Comparison of ENCODE assay signal across 7 mouse cellular contexts in genomic region chr3:96564633-96565032, GRCm38 (mm10). TPM values are rescaled to one million over a fixed set of nuclear protein-coding genes. Genes with fewer than 3 reads are reported as not detected.
DNase-seq lines count a peak whose midpoint lies in the region; ATAC-seq and TF ChIP-seq lines count a peak whose summit lies in the region.

No protein-coding gene starts in this region.

- H3K36me3 ChIP-seq in E14TG2a.4 (ENCODE audit: insufficient read depth, low read length) = peaks cover 24% of the 10 kb centered on the region
- H3K36me3 ChIP-seq in heart, embryonic 16.5 days (ENCODE audit: control insufficient read depth, insufficient read depth) = peaks cover 19% of the 10 kb centered on the region
- H3K36me3 ChIP-seq in liver, adult 2 months (ENCODE audit: control insufficient read depth, insufficient read depth, low read length) = peaks cover 18% of the 10 kb centered on the region
- peaks cover 19% of the 10 kb centered on the region for H3K36me3 ChIP-seq in spleen, adult 2 months (ENCODE audit: control insufficient read depth, insufficient read depth, low read length)

- peak; percentile 72 for DNase-seq in CD4-positive helper T cell, adult 2 months (ENCODE audit: low read depth, low spot score)
- peak; percentile 40 for DNase-seq in liver, adult 2 months (ENCODE audit: extremely low read depth, low read depth, low spot score)
- peak in 1 of 2 experiments; percentile 73 for DNase-seq in spleen, adult 2 months (ENCODE audit: low read depth in 1 of 2, low spot score in 2 of 2)
- DNase-seq in cerebellum, adult 8-10 months = no peak

- WGBS in heart, embryonic 16.5 days = 40% methylated on average over 7 of the region's 7 CpGs
- WGBS in liver, adult 2 months = 63% methylated on average over 7 of the region's 7 CpGs
- WGBS in spleen, adult 2 months = under 1% methylated on average over 7 of the region's 7 CpGs

- H3K27me3 ChIP-seq in E14TG2a.4 (ENCODE audit: insufficient read depth, low read length) = no peaks in the 10 kb centered on the region
- no peaks in the 10 kb centered on the region for H3K27me3 ChIP-seq in heart, embryonic 16.5 days (ENCODE audit: control insufficient read depth, insufficient read depth, low read length)
- no peaks in the 10 kb centered on the region for H3K27me3 ChIP-seq in liver, adult 2 months (ENCODE audit: control insufficient read depth, insufficient read depth, low read length)
- no peaks in the 10 kb centered on the region for H3K27me3 ChIP-seq in spleen, adult 2 months (ENCODE audit: control insufficient read depth, insufficient read depth, low read length)

- H3K9me3 ChIP-seq in E14TG2a.4 (ENCODE audit: low read length) = no peaks in the 10 kb centered on the region
- no peaks in the 10 kb centered on the region for H3K9me3 ChIP-seq in heart, embryonic 16.5 days (replicated peaks; ENCODE audit: control insufficient read depth, low read length)

- H3K4me2 ChIP-seq in heart, embryonic 16.5 days (ENCODE audit: low read depth, low read length) = peak overlapping the region; percentile 17

- H3K79me2 ChIP-seq in liver, adult 2 months (ENCODE audit: control insufficient read depth, insufficient read depth, low read length) = peaks cover 3% of the 10 kb centered on the region; the same call in 1 of the 2 replicates

- no peak for TF ChIP-seq CTCF in E14TG2a.4 (conservative IDR thresholded peaks at IDR 0.05; ENCODE audit: low read length)
- TF ChIP-seq CTCF in liver, adult 2 months (IDR thresholded peaks at IDR 0.05; ENCODE audit: low read depth, low read length) = no peak
- TF ChIP-seq CTCF in spleen, adult 2 months (IDR thresholded peaks at IDR 0.05; ENCODE audit: extremely low read depth, insufficient read depth, insufficient read length, insufficient replicate concordance) = no peak

- peak overlapping the region; percentile 32 for H3K4me3 ChIP-seq in E14TG2a.4 (replicated peaks; ENCODE audit: low read length)
- no peak overlapping the region for H3K4me3 ChIP-seq in heart, embryonic 16.5 days (ENCODE audit: low read length)
- no peak overlapping the region for H3K4me3 ChIP-seq in liver, adult 2 months (ENCODE audit: insufficient read depth, low read depth, low read length)
- 0 out of 2 replicates have a peak overlapping the region, but pooled peaks have one; percentile 8 for H3K4me3 ChIP-seq in spleen, adult 2 months (ENCODE audit: extremely low read depth, insufficient read depth, insufficient read length)

- peaks cover 99% of the 10 kb centered on the region for H3K4me1 ChIP-seq in E14TG2a.4 (replicated peaks; ENCODE audit: low read depth, low read length)
- peaks cover 29% of the 10 kb centered on the region for H3K4me1 ChIP-seq in heart, embryonic 16.5 days (ENCODE audit: control insufficient read depth, insufficient read depth, low read length)
- H3K4me1 ChIP-seq in liver, adult 2 months (ENCODE audit: control insufficient read depth, insufficient read depth, low read length) = peaks cover 17% of the 10 kb centered on the region
- peaks cover 45% of the 10 kb centered on the region for H3K4me1 ChIP-seq in spleen, adult 2 months (ENCODE audit: control insufficient read depth, insufficient read depth, insufficient read length)

- H3K27ac ChIP-seq in heart, embryonic 16.5 days (ENCODE audit: low read length) = peak overlapping the region; percentile 75
- peak overlapping the region; percentile 65 for H3K27ac ChIP-seq in liver, adult 2 months (replicated peaks; ENCODE audit: insufficient read depth, low read depth, low read length)
- H3K27ac ChIP-seq in spleen, adult 2 months (ENCODE audit: insufficient read depth, low read length) = peak overlapping the region; percentile 69

- TF ChIP-seq POLR2A in liver, adult 2 months (IDR thresholded peaks at IDR 0.05; ENCODE audit: extremely low read depth, insufficient read depth, low read length) = no peak
- TF ChIP-seq POLR2A in spleen, adult 2 months (IDR thresholded peaks at IDR 0.05; ENCODE audit: low read depth, low read length) = no peak

- ATAC-seq in heart, embryonic 16.5 days (replicated peaks; ENCODE audit: extremely low read depth, insufficient read depth, low FRiP score) = peak; percentile 28; the same call in 1 of the 2 replicates
- no peak for ATAC-seq in erythroid progenitor cell, adult 5-6 weeks (replicated peaks; ENCODE audit: low FRiP score, poor library complexity, severe bottlenecking)

- 0 out of 2 replicates have a peak overlapping the region, but pooled peaks have one; percentile 1 for H3K9ac ChIP-seq in heart, embryonic 16.5 days (ENCODE audit: low read length)
- H3K9ac ChIP-seq in liver, adult 2 months (ENCODE audit: low read depth, low read length) = 0 out of 2 replicates have a peak overlapping the region, but pooled peaks have one; percentile 16

RNA-seq across cellular contexts. Expression of gene Txnip, which starts 6.9 kb away (rescaled TPM):
- 209 and 226 TPM in 2 replicates for polyA plus RNA-seq in heart, embryonic 16.5 days (2015; fragmentation: Nextera tagmentation; extraction: Ambion mirVana)
- 153 and 159 TPM in 2 replicates for total RNA-seq in liver, adult 2 months (2014; rRNA removed)
- 51.0 and 74.3 TPM in 2 replicates for polyA plus RNA-seq in liver, adult 2 months (2012; rRNA removed)
- polyA plus RNA-seq in spleen, adult 2 months (2012; rRNA removed) = 423 and 439 TPM in 2 replicates
- total RNA-seq in erythroid progenitor cell, adult 5-6 weeks (2015; ENCODE audit: low replicate concordance) = 99.5 and 157 TPM in 2 replicates
- total RNA-seq in erythroid progenitor cell, adult 5-6 weeks (2017; ENCODE audit: low replicate concordance) = 59.8 and 70.0 TPM in 2 replicates

RNA-seq across cellular contexts. Expression of gene Gm16253, which starts 12.2 kb away (rescaled TPM):
- polyA plus RNA-seq in heart, embryonic 16.5 days (2015; fragmentation: Nextera tagmentation; extraction: Ambion mirVana) = 1.3 and 1.4 TPM in 2 replicates
- not detected in 2 replicates for total RNA-seq in liver, adult 2 months (2014; rRNA removed)
- not detected in 2 replicates for polyA plus RNA-seq in liver, adult 2 months (2012; rRNA removed)
- polyA plus RNA-seq in spleen, adult 2 months (2012; rRNA removed) = 0.18 TPM in 1 of 2 replicates, not detected in the other
- not detected in 2 replicates for total RNA-seq in erythroid progenitor cell, adult 5-6 weeks (2015; ENCODE audit: low replicate concordance)
- total RNA-seq in erythroid progenitor cell, adult 5-6 weeks (2017; ENCODE audit: low replicate concordance) = not detected in 2 replicates

RNA-seq across cellular contexts. Expression of gene Polr3gl, which starts 29.3 kb away (rescaled TPM):
- 33.4 and 36.4 TPM in 2 replicates for polyA plus RNA-seq in heart, embryonic 16.5 days (2015; fragmentation: Nextera tagmentation; extraction: Ambion mirVana)
- 5.7 and 8.2 TPM in 2 replicates for total RNA-seq in liver, adult 2 months (2014; rRNA removed)
- polyA plus RNA-seq in liver, adult 2 months (2012; rRNA removed) = 7.0 and 7.7 TPM in 2 replicates
- 9.2 and 10.7 TPM in 2 replicates for polyA plus RNA-seq in spleen, adult 2 months (2012; rRNA removed)
- total RNA-seq in erythroid progenitor cell, adult 5-6 weeks (2015; ENCODE audit: low replicate concordance) = 29.2 and 32.7 TPM in 2 replicates
- total RNA-seq in erythroid progenitor cell, adult 5-6 weeks (2017; ENCODE audit: low replicate concordance) = 20.9 and 63.7 TPM in 2 replicates

RNA-seq across cellular contexts. Expression of gene Ankrd34a, which starts 31.8 kb away (rescaled TPM):
- 6.9 and 7.2 TPM in 2 replicates for polyA plus RNA-seq in heart, embryonic 16.5 days (2015; fragmentation: Nextera tagmentation; extraction: Ambion mirVana)
- 0.07 TPM in 1 of 2 replicates, not detected in the other for total RNA-seq in liver, adult 2 months (2014; rRNA removed)
- 0.05 and 0.07 TPM in 2 replicates for polyA plus RNA-seq in liver, adult 2 months (2012; rRNA removed)
- polyA plus RNA-seq in spleen, adult 2 months (2012; rRNA removed) = 0.14 and 0.15 TPM in 2 replicates
- not detected in 2 replicates for total RNA-seq in erythroid progenitor cell, adult 5-6 weeks (2015; ENCODE audit: low replicate concordance)
- total RNA-seq in erythroid progenitor cell, adult 5-6 weeks (2017; ENCODE audit: low replicate concordance) = not detected in 2 replicates

RNA-seq across cellular contexts. Expression of gene Lix1l, which starts 36.3 kb away (rescaled TPM):
- polyA plus RNA-seq in heart, embryonic 16.5 days (2015; fragmentation: Nextera tagmentation; extraction: Ambion mirVana) = 4.3 and 4.5 TPM in 2 replicates
- total RNA-seq in liver, adult 2 months (2014; rRNA removed) = 3.0 and 3.1 TPM in 2 replicates
- polyA plus RNA-seq in liver, adult 2 months (2012; rRNA removed) = 2.5 and 3.3 TPM in 2 replicates
- 5.8 and 5.9 TPM in 2 replicates for polyA plus RNA-seq in spleen, adult 2 months (2012; rRNA removed)
- not detected in 2 replicates for total RNA-seq in erythroid progenitor cell, adult 5-6 weeks (2015; ENCODE audit: low replicate concordance)
- total RNA-seq in erythroid progenitor cell, adult 5-6 weeks (2017; ENCODE audit: low replicate concordance) = 0.13 TPM in 1 of 2 replicates, not detected in the other

Comparison
In these comparisons a context has a peak if more than half of its experiments do, and no peak if none do; other contexts are left out.
1. H3K4me3 ChIP-seq: peak in E14TG2a.4 (single experiment) and spleen, adult 2 months (single experiment); none in heart, embryonic 16.5 days (single experiment) and liver, adult 2 months (single experiment).
2. Peak in every context shown above with its lines, with median percentiles within 50 percentile points of each other: H3K27ac ChIP-seq.